Mouse (Mus musculus) small intestine, adult 2 months (tissue): ENCODE data around the gene Pm20d1. TPM values are rescaled to one million over a fixed set of nuclear protein-coding genes. Genes with fewer than 3 reads are reported as not detected.

ENCODE experiments used
- H3K27ac ChIP-seq: fragments of 200-500 bp; 2 replicates; pipeline ENCODE4 v1.5.1; 2012; ENCODE audit warnings: low read depth, low read length, control low read depth, inconsistent platforms; ENCODE audit not compliant: insufficient read depth
- H3K27me3 ChIP-seq: fragments of 200-500 bp; 2 replicates; pipeline ENCODE4 v1.6.1; 2012; ENCODE audit warnings: mild to moderate bottlenecking, moderate library complexity, low read length, inconsistent platforms; ENCODE audit not compliant: control insufficient read depth, insufficient read depth
- H3K36me3 ChIP-seq: fragments of 200-500 bp; 2 replicates; pipeline ENCODE4 v1.6.1; 2012; ENCODE audit warnings: mild to moderate bottlenecking, low read length, control low read depth, inconsistent platforms; ENCODE audit not compliant: control insufficient read depth, insufficient read depth
- H3K4me1 ChIP-seq: fragments of 200-500 bp; 2 replicates; pipeline ENCODE4 v1.6.1; 2012; ENCODE audit warnings: low read length, inconsistent platforms, mixed read lengths; ENCODE audit not compliant: control insufficient read depth, insufficient read depth, insufficient read length
- H3K4me3 ChIP-seq: fragments of 200-500 bp; 2 replicates; pipeline ENCODE4 v1.5.1; 2012; ENCODE audit warnings: low read depth, mild to moderate bottlenecking, control low read depth, inconsistent platforms, low read length, moderate library complexity
- CTCF ChIP-seq: fragments of 200-500 bp; IDR thresholded peaks from 2 replicates; pipeline ENCODE4 v1.5.1; 2012; ENCODE audit warnings: low read depth, mild to moderate bottlenecking, control low read depth, inconsistent platforms, low read length, moderate library complexity, mixed read lengths; ENCODE audit not compliant: insufficient replicate concordance, insufficient read length; ENCODE audit errors: extremely low read depth
- POLR2A ChIP-seq: fragments of 200-500 bp; IDR thresholded peaks from 2 replicates; pipeline ENCODE4 v1.6.1; 2012; ENCODE audit warnings: low read depth, mild to moderate bottlenecking, control low read depth, inconsistent platforms, low read length, moderate library complexity
- WGBS: fragments of 180-500 bp; shearing (Covaris S2); methylation state at CpG from one replicate; pipeline ENCODE4 v1.1.7; 2018; 5-methylcytosine and 5-hydroxymethylcytosine counted together
- polyA plus RNA-seq: library from polyadenylated mRNA; depleted of rRNA; stranded (reverse); fragments of >200 nt; gene quantifications from 2 replicates; pipeline ENCODE4 v1.2.3, GENCODE M21; 2012; rRNA removed

Pm20d1 gene
- polyA plus RNA-seq, 1 experiment, result 33.0 TPM

DNA sequence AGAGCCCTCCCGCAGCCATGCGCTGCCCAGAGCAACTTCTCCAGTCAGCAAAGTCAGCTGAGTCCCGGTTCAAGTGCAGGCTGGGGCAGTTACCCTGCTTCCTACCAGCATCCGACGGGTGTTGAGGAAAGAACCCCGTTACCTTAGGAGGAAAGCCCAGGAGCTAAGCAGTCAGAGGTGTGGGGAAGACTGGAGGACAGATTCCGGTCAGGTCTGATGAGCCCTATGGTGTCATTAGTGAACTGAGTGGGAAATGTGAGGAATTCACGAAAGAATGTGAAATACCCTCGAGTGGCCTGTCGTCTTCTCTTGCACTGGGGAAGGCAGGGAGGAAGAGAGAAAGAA is 70.7 kb downstream of the Pm20d1 start:
- WGBS, result 17% methylated on average over 10 of the region's 10 CpGs
- Histone ChIP-seq H3K4me3 (peak overlapping the region; percentile 95), H3K27ac (no peak overlapping the region), H3K27me3 (no peaks in the 10 kb centered on the region), H3K36me3 (peaks cover 7% of the 10 kb centered on the region; the same call in 1 of the 2 replicates), H3K4me1 (no peaks in the 10 kb centered on the region; the same call in 1 of the 2 replicates)
- TF ChIP-seq POLR2A (no peak), CTCF (no peak)

DNA sequence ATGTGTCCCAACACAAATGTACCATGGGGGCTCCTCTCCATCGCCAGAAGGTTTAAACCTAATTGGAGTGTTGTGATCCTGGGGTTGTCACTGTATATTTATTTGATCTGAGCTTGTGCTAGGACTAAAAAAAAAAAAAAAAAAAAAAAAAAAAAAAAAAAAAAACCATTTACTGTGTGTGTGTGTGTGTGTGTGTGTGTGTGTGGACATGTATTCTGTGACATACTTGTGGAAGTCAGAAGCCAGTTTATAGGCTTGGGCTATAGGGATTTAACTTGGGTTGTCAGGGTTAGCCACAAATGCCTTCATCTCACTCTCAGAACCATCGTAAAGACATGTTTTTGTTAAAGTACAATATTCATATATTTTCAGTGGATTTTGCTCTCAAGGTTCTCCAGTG is 72.4 kb downstream of the Pm20d1 start:
- no peaks in the 10 kb centered on the region for H3K27me3 ChIP-seq
- no peak overlapping the region for H3K27ac ChIP-seq
- no peak overlapping the region for H3K4me3 ChIP-seq
- WGBS, result 97% methylated on average over 2 of the region's 2 CpGs
- no peaks in the 10 kb centered on the region; the same call in 1 of the 2 replicates for H3K4me1 ChIP-seq
- TF ChIP-seq CTCF (no peak), POLR2A (no peak)
- H3K36me3 ChIP-seq, result peaks cover 7% of the 10 kb centered on the region

Other genes starting within 250 kb of the Pm20d1 start
- 0.04 TPM in 1 of 2 replicates, not detected in the other for gene Avpr1b, start 198.1 kb upstream of the Pm20d1 start, polyA plus RNA-seq
- 4.2 and 184 TPM in 2 replicates for gene Ctse, start 159.1 kb upstream of the Pm20d1 start, polyA plus RNA-seq
- gene Rab7b, start 108.7 kb upstream of the Pm20d1 start, polyA plus RNA-seq, result 0.96 and 1.5 TPM in 2 replicates
- gene Slc26a9, start 53.4 kb upstream of the Pm20d1 start, polyA plus RNA-seq, result 1.8 TPM in 1 of 2 replicates, not detected in the other
- gene Slc41a1, start 30.1 kb downstream of the Pm20d1 start, polyA plus RNA-seq, result 15.0 and 20.1 TPM in 2 replicates
- 10.3 and 12.4 TPM in 2 replicates for gene Rab29, start 69.8 kb downstream of the Pm20d1 start, polyA plus RNA-seq
- gene Nucks1, start 113.2 kb downstream of the Pm20d1 start, polyA plus RNA-seq, result 0.53 and 1.5 TPM in 2 replicates
- gene Slc45a3, start 165.6 kb downstream of the Pm20d1 start, polyA plus RNA-seq, result 2.1 and 10.7 TPM in 2 replicates
- gene Elk4, start 210.2 kb downstream of the Pm20d1 start, polyA plus RNA-seq, result 8.0 and 16.6 TPM in 2 replicates